Mouse (Mus musculus): Measurements from ENCODE around the gene Flrt1. TPM values are rescaled to one million over a fixed set of nuclear protein-coding genes. Genes with fewer than 3 reads are reported as not detected.
A peak's percentile ranks its signal among the peaks of the same experiment; 100 is the strongest.

Flrt1 gene
- polyA plus RNA-seq, 1 experiment: 5.3 TPM

DNA sequence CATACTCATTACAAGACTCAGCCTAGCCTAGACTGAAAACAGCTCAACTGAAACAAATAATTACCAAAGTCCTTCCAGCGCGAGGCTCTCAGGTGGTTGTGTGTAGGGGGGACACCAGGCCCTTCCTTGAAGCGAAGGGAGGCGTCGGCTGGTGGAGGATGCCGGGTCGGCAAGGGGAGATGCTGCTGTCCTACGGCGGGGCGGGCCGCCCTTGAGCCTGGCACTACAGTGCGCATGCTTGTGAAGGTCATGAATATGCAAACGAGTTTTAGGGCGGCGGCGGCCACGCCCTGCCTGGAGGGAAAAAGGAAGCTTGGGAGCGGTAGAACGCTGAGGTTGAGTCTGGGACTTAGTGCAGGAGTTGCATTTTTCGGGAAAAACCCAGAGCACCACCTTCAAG, 38.3 kb upstream of the Flrt1 start:
- Histone ChIP-seq H3K4me1 (ENCODE audit: control insufficient read depth, insufficient read depth, low read length) (no peaks in the 10 kb centered on the region), H3K4me3 (ENCODE audit: insufficient read depth, low read length) (peak overlapping the region; percentile 13; the same call in 1 of the 2 replicates), H3K27ac (ENCODE audit: insufficient read depth, low read length) (no peak overlapping the region)
- TF ChIP-seq POLR2A (IDR thresholded peaks at IDR 0.05; ENCODE audit: low read depth, low read length) (peak; percentile 58; the same call in 1 of the 2 replicates), CTCF (IDR thresholded peaks at IDR 0.05; ENCODE audit: borderline replicate concordance, insufficient read depth, low read length) (no peak)

DNA sequence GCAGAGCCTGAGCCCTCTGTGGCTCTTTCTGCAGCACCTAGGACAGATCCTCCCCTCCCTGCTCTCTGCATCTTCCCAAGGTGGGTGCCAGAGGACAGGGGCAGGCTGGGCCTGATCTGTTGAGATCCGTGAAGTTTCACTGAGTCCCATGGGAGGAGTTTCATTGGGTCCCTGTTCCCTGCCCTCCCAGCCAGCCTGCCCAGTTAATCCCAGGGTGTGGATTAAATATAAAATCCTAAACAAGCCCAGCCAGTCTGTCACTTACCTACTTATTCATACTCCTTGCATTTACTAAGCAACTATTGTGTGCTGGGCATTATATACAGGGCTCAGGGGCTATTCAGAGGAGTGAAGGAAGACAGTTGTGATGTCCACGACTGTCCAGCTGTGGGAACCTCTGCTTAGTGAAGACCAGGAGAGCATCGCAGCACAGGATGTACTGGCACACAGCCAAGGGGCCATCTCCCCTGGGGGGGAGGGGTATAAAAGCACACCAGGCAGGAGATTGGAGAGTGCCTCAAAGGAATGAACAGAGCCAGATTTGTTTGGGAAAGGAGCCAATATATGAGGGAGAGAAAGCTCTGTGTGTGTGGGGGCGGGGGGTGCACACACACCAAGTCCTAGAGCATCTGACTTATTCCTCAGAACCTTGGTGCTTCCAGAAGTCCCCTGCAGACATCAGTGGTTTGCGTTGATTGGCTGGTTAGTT, 36.8 kb upstream of the Flrt1 start:
- TF ChIP-seq POLR2A (IDR thresholded peaks at IDR 0.05; ENCODE audit: low read depth, low read length): no peak
- no peak for TF ChIP-seq CTCF (IDR thresholded peaks at IDR 0.05; ENCODE audit: borderline replicate concordance, insufficient read depth, low read length)
- Histone ChIP-seq H3K4me1 (ENCODE audit: control insufficient read depth, insufficient read depth, low read length) (0 out of 2 replicates have a peak, but pooled peaks cover 4% of the 10 kb centered on the region), H3K4me3 (ENCODE audit: insufficient read depth, low read length) (no peak overlapping the region), H3K27ac (ENCODE audit: insufficient read depth, low read length) (no peak overlapping the region)

DNA sequence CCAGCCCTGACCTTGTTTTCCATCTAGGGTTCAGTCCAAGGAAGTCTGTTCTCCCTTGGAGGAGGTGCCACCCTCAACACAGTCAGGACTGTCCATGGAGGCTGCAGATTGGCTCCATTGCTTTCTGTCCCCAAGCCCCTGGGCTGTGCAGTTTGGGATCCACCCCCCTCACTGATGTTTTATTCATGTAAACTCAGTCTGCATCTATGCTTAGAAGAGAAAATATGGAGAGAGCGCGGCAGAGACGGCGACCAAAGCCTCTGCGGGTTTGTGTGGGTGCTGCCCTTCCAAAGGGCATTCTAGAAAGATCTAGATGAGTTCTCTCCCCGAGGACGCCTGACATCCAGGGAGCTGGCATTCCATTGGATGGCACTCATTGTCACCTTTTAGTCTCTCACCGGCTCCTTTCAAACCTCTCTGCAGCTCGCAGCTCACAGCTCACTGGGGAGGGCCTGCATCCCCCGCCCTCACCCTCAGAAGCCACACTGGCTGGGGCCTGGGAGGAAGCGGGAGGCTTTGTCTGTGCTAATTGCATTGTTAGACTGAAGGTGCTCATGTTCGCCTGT, 35.4 kb upstream of the Flrt1 start:
- Histone ChIP-seq H3K4me3 (ENCODE audit: insufficient read depth, low read length) (no peak overlapping the region), H3K27ac (ENCODE audit: insufficient read depth, low read length) (no peak overlapping the region), H3K4me1 (ENCODE audit: control insufficient read depth, insufficient read depth, low read length) (0 out of 2 replicates have a peak, but pooled peaks cover 8% of the 10 kb centered on the region)
- no peak for TF ChIP-seq POLR2A (IDR thresholded peaks at IDR 0.05; ENCODE audit: low read depth, low read length)
- TF ChIP-seq CTCF (IDR thresholded peaks at IDR 0.05; ENCODE audit: borderline replicate concordance, insufficient read depth, low read length): no peak

GRCm38 (mm10) chr19:7140373-7140772, 34.8 kb upstream of the Flrt1 start:
- Histone ChIP-seq H3K4me1 (ENCODE audit: control insufficient read depth, insufficient read depth, low read length) (0 out of 2 replicates have a peak, but pooled peaks cover 8% of the 10 kb centered on the region), H3K27ac (ENCODE audit: insufficient read depth, low read length) (no peak overlapping the region), H3K4me3 (ENCODE audit: insufficient read depth, low read length) (no peak overlapping the region)
- TF ChIP-seq POLR2A (IDR thresholded peaks at IDR 0.05; ENCODE audit: low read depth, low read length) (no peak), CTCF (IDR thresholded peaks at IDR 0.05; ENCODE audit: borderline replicate concordance, insufficient read depth, low read length) (no peak)

DNA sequence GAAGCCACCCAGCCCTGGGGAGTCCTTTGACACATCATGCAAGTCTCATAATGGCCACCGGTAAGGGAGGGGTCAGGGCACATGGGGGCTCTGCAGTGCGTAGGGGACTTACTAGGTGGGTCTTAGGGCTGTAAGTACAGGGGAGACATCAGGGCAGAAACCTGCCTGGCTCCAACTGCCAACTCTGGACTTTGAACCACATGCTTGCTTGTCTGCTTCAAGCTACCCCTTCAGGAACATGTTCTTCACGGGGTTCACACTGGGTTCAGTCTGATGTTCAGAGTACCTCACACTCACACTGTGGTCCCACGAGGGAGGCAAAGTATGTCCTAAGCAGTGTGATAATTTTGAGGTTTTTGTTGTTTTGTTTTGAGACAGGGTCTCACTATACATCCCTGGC, 33.8 kb upstream of the Flrt1 start:
- Histone ChIP-seq H3K27ac (ENCODE audit: insufficient read depth, low read length) (no peak overlapping the region), H3K4me3 (ENCODE audit: insufficient read depth, low read length) (no peak overlapping the region), H3K4me1 (ENCODE audit: control insufficient read depth, insufficient read depth, low read length) (0 out of 2 replicates have a peak, but pooled peaks cover 8% of the 10 kb centered on the region)
- TF ChIP-seq POLR2A (IDR thresholded peaks at IDR 0.05; ENCODE audit: low read depth, low read length) (no peak), CTCF (IDR thresholded peaks at IDR 0.05; ENCODE audit: borderline replicate concordance, insufficient read depth, low read length) (no peak)

DNA sequence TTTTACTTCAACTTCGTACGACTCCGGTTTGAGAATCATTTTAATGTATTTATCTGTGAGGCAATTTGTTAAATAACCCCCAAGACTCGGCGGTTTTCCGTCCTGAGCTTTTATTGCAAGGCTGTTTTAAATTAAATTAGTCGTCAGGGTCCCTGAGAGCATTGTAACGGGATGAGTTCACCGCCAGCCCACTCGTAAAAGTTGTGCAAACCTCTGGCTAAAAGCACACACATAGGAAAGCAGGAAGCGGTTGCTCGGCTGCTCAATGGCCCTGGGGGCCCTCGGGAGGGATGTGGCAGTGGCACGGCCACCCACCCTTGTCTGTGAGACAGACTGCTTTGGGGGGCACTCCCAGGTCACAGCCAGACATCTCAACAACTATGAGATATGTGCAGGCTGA, 32.8 kb upstream of the Flrt1 start:
- 0 out of 2 replicates have a peak, but pooled peaks cover 11% of the 10 kb centered on the region for H3K4me1 ChIP-seq (ENCODE audit: control insufficient read depth, insufficient read depth, low read length)
- TF ChIP-seq POLR2A (IDR thresholded peaks at IDR 0.05; ENCODE audit: low read depth, low read length) (no peak), CTCF (IDR thresholded peaks at IDR 0.05; ENCODE audit: borderline replicate concordance, insufficient read depth, low read length) (no peak)
- H3K27ac ChIP-seq (ENCODE audit: insufficient read depth, low read length): no peak overlapping the region
- no peak overlapping the region for H3K4me3 ChIP-seq (ENCODE audit: insufficient read depth, low read length)

GRCm38 (mm10) chr19:7136714-7137498, 31.4 kb upstream of the Flrt1 start:
- Histone ChIP-seq H3K27ac (ENCODE audit: insufficient read depth, low read length) (peak overlapping the region; percentile 71; the same call in 1 of the 2 replicates), H3K4me3 (ENCODE audit: insufficient read depth, low read length) (no peak overlapping the region), H3K4me1 (ENCODE audit: control insufficient read depth, insufficient read depth, low read length) (0 out of 2 replicates have a peak, but pooled peaks cover 11% of the 10 kb centered on the region)
- TF ChIP-seq CTCF (IDR thresholded peaks at IDR 0.05; ENCODE audit: borderline replicate concordance, insufficient read depth, low read length) (no peak), POLR2A (IDR thresholded peaks at IDR 0.05; ENCODE audit: low read depth, low read length) (no peak)

DNA sequence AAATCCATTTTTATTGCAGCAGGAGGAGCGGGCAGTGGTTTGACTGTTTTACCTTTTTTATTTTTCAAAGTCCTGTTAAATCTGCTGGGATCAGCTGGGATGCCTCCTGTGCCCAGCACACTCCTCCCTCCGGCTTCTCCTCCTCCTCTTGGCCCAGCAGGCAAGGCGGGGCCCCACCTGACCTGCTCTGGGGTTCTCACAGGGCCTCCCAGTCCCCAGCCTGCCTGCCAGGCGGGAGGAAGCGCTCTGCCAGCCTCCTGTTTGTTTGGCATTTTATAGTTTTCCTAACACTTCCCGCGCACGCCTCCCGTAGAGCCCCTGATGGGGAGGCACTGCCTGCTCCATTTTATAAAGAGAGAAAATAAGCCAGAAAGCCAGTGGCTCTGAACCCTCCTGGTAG, 30.5 kb upstream of the Flrt1 start:
- no peak for TF ChIP-seq CTCF (IDR thresholded peaks at IDR 0.05; ENCODE audit: borderline replicate concordance, insufficient read depth, low read length)
- no peak for TF ChIP-seq POLR2A (IDR thresholded peaks at IDR 0.05; ENCODE audit: low read depth, low read length)
- H3K4me1 ChIP-seq (ENCODE audit: control insufficient read depth, insufficient read depth, low read length): 0 out of 2 replicates have a peak, but pooled peaks cover 11% of the 10 kb centered on the region
- no peak overlapping the region for H3K4me3 ChIP-seq (ENCODE audit: insufficient read depth, low read length)
- peak overlapping the region; percentile 71 for H3K27ac ChIP-seq (ENCODE audit: insufficient read depth, low read length)

GRCm38 (mm10) chr19:7135525-7135924, 30.0 kb upstream of the Flrt1 start:
- Histone ChIP-seq H3K4me1 (ENCODE audit: control insufficient read depth, insufficient read depth, low read length) (0 out of 2 replicates have a peak, but pooled peaks cover 11% of the 10 kb centered on the region), H3K4me3 (ENCODE audit: insufficient read depth, low read length) (no peak overlapping the region), H3K27ac (ENCODE audit: insufficient read depth, low read length) (peak overlapping the region; percentile 83)
- no peak for TF ChIP-seq POLR2A (IDR thresholded peaks at IDR 0.05; ENCODE audit: low read depth, low read length)

Data from embryonic fibroblast, embryonic 13.5 days (primary cell).